Mouse (Mus musculus) kidney, adult 2 months (tissue): ENCODE data around the gene Gabrg3. TPM values are rescaled to one million over a fixed set of nuclear protein-coding genes. Genes with fewer than 3 reads are reported as not detected.

ENCODE experiments used
- DNase-seq: peaks from one replicate; pipeline ENCODE4 v3.0.0; 2021
- H3K27ac ChIP-seq: fragments of 200-500 bp; 2 replicates; pipeline ENCODE4 v1.5.1; 2012; ENCODE audit warnings: low read depth, low read length, control low read depth, inconsistent platforms; ENCODE audit not compliant: insufficient read depth
- H3K27me3 ChIP-seq: fragments of 200-500 bp; replicated peaks from 2 replicates; pipeline ENCODE4 v1.6.1; 2012; ENCODE audit warnings: mild to moderate bottlenecking, moderate library complexity, low read length, inconsistent platforms; ENCODE audit not compliant: control insufficient read depth, insufficient read depth
- H3K36me3 ChIP-seq: fragments of 200-500 bp; 2 replicates; pipeline ENCODE4 v1.6.1; 2012; ENCODE audit warnings: mild to moderate bottlenecking, moderate library complexity, low read length, inconsistent platforms; ENCODE audit not compliant: control insufficient read depth, insufficient read depth
- H3K4me1 ChIP-seq: fragments of 200-500 bp; 2 replicates; pipeline ENCODE4 v1.6.1; 2011; ENCODE audit warnings: low read length; ENCODE audit not compliant: control insufficient read depth, insufficient read depth
- H3K4me3 ChIP-seq: fragments of 200-500 bp; 2 replicates; pipeline ENCODE4 v1.5.1; 2011; ENCODE audit warnings: mild to moderate bottlenecking, low read depth, low read length, control low read depth; ENCODE audit not compliant: insufficient read depth
- CTCF ChIP-seq: fragments of 200-500 bp; conservative IDR thresholded peaks from 2 replicates; pipeline ENCODE4 v1.5.1; 2011; ENCODE audit warnings: low read depth, mild to moderate bottlenecking, control low read depth, low read length, moderate library complexity, mixed read lengths; ENCODE audit not compliant: insufficient read depth, insufficient read length
- POLR2A ChIP-seq: fragments of 200-500 bp; IDR thresholded peaks from one replicate; pipeline ENCODE4 v1.6.1; 2011; ENCODE audit warnings: low read depth, low read length, control low read depth
- WGBS: fragments of 180-500 bp; shearing (Covaris S2); methylation state at CpG from one replicate; pipeline ENCODE4 v1.1.7; 2018; 5-methylcytosine and 5-hydroxymethylcytosine counted together
- polyA plus RNA-seq: library from polyadenylated mRNA; depleted of rRNA; stranded (reverse); fragments of >200 nt; gene quantifications from 2 replicates; pipeline ENCODE4 v1.2.3, GENCODE M21; 2012

The Gabrg3 gene
- polyA plus RNA-seq, 1 experiment: 0.13 TPM

DNA sequence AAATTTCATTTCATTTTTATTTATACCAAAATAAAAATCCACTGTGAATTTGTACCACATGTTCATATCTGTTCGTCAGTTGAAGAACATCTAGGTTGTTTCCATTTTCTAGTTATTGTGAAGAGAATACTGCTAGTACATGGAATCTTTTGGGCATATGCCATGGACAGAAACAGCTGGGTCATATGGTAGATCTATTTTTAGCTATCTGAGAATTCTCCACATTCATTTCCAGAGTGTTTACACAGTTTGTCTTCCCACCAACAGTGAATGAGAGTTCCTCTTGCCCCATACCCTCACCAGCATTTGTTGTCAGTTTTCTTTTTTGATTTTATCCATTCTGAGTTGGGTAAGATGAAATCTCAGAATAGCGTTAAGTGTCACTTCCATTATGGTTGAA, 75.0 kb downstream of the Gabrg3 start:
- no peaks in the 10 kb centered on the region for H3K4me1 ChIP-seq
- no peak overlapping the region for H3K27ac ChIP-seq
- H3K4me3 ChIP-seq: no peak overlapping the region
- DNase-seq: no peak
- TF ChIP-seq CTCF: no peak
- TF ChIP-seq POLR2A: no peak
- 84% methylated on average over 2 of the region's 2 CpGs for WGBS
- H3K27me3 ChIP-seq: no peaks in the 10 kb centered on the region
- H3K36me3 ChIP-seq: no peaks in the 10 kb centered on the region

DNA sequence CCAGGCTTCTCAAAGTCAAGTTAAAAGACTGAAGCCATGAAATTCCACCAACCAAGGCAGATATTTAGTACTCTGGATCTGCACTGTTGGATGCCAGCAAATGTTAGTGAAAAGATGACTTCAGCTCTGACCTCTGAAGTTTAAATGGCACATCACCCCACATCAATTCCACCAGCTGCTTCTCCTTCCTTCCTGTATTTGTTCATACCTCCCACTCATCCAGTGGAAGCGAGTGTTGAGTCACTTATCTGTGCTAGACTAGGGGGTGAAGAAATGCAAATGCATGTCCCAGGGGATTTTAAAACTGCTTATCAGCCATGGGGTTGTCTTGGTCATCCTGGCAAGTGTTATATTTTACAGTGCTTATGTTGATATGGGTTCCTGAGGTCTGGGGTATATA, 79.7 kb downstream of the Gabrg3 start:
- no peaks in the 10 kb centered on the region for H3K27me3 ChIP-seq

GRCm38 (mm10) chr7:57296639-57297038, 90.3 kb downstream of the Gabrg3 start:
- TF ChIP-seq POLR2A (no peak), CTCF (no peak)
- 77% methylated on average over 3 of the region's 3 CpGs for WGBS
- no peak overlapping the region for H3K4me3 ChIP-seq

More for the DNA sequence above, 79.7 kb downstream of the Gabrg3 start:
- Histone ChIP-seq H3K4me3 (no peak overlapping the region), H3K4me1 (no peaks in the 10 kb centered on the region), H3K27ac (no peak overlapping the region), H3K36me3 (no peaks in the 10 kb centered on the region)
- no peak for TF ChIP-seq POLR2A
- TF ChIP-seq CTCF: no peak
- no peak for DNase-seq
- 25% methylated on average over 1 of the region's 1 CpGs for WGBS

GRCm38 (mm10) chr7:57294127-57294526, 92.9 kb downstream of the Gabrg3 start:
- TF ChIP-seq CTCF: no peak
- no peak for TF ChIP-seq POLR2A
- H3K4me3 ChIP-seq: no peak overlapping the region
- no peak for DNase-seq
- no peak overlapping the region for H3K27ac ChIP-seq
- H3K4me1 ChIP-seq: no peaks in the 10 kb centered on the region
- WGBS: 80% methylated on average over 1 of the region's 1 CpGs
- H3K27me3 ChIP-seq: no peaks in the 10 kb centered on the region
- no peaks in the 10 kb centered on the region for H3K36me3 ChIP-seq

More at GRCm38 (mm10) chr7:57296639-57297038, 90.3 kb downstream of the Gabrg3 start:
- Histone ChIP-seq H3K27ac (no peak overlapping the region), H3K27me3 (no peaks in the 10 kb centered on the region), H3K36me3 (no peaks in the 10 kb centered on the region), H3K4me1 (no peaks in the 10 kb centered on the region)
- DNase-seq: no peak

DNA sequence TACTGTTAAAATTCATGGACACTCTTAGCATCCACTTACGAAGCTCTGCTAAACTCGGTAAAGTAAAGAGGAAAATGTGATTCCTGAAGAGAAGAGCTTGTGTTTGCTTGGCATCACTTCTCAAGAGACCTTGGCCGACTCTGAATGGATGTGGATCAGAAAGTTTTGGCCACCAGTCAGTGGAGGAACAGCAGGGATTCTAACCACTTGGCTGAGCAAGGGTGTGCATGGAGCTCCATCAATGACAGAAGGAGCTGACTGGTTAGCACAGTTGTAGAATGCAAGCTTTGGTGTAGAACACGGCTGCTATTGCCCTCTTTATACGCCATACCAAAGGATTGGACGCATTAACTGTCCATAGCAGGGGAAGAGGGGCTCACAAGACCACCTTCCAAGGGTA, 93.4 kb downstream of the Gabrg3 start:
- no peak for TF ChIP-seq CTCF
- no peak for TF ChIP-seq POLR2A
- Histone ChIP-seq H3K4me1 (no peaks in the 10 kb centered on the region), H3K27me3 (no peaks in the 10 kb centered on the region), H3K36me3 (no peaks in the 10 kb centered on the region), H3K27ac (no peak overlapping the region), H3K4me3 (no peak overlapping the region)
- 88% methylated on average over 6 of the region's 6 CpGs for WGBS
- DNase-seq: no peak

DNA sequence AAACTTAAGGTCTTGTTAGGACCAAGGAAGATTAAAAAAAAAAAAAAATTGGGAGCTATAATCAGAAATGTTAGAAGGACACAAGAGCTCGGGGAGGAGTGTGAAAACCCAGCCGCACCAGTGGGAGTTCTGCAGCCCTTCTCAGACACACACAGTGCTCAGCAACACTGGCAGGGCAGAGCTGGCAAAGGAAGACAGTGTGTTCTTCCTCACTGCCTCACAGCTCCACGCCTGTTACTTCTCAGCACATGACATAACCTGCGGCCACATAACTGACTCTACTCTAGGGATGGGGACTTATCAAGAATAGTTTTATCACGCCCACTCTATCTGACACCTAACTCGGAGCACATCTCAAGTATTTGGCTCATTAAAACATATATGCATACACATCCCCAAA, 103.8 kb downstream of the Gabrg3 start:
- H3K4me1 ChIP-seq: no peaks in the 10 kb centered on the region
- no peak overlapping the region for H3K27ac ChIP-seq
- H3K4me3 ChIP-seq: no peak overlapping the region
- WGBS: 64% methylated on average over 6 of the region's 6 CpGs
- DNase-seq: no peak
- TF ChIP-seq POLR2A (no peak), CTCF (no peak)
- no peaks in the 10 kb centered on the region for H3K36me3 ChIP-seq
- no peaks in the 10 kb centered on the region for H3K27me3 ChIP-seq

- no peak for DNase-seq
- Histone ChIP-seq H3K27ac (no peak overlapping the region), H3K36me3 (no peaks in the 10 kb centered on the region), H3K4me1 (no peaks in the 10 kb centered on the region), H3K27me3 (no peaks in the 10 kb centered on the region), H3K4me3 (no peak overlapping the region)
- TF ChIP-seq CTCF: no peak
- no peak for TF ChIP-seq POLR2A
- 39% methylated on average over 3 of the region's 3 CpGs for WGBS
These were observed 108.1 kb downstream of the Gabrg3 start for GRCm38 (mm10) chr7:57278841-57279240.

DNA sequence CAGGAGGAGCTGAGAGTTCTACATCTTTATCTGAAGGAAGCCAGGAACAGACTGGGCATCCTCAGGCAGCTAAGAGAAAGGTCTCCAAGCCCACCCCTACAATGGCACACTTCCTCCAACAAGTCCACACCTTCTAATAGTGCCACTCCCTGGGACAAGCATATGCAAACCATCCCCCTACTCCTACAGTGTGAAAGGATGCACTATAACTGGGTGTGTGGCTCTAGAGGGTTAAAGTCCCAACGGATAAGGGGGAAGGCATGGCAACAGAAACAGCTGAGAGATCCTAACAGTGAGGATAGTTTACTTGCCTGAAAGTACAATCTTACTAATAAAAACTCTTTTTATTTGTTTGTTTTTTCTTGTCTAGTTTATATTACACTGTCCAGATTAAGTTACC, 126.8 kb downstream of the Gabrg3 start:
- Histone ChIP-seq H3K4me1 (no peaks in the 10 kb centered on the region), H3K27me3 (no peaks in the 10 kb centered on the region), H3K4me3 (no peak overlapping the region), H3K27ac (no peak overlapping the region), H3K36me3 (no peaks in the 10 kb centered on the region)
- WGBS: 40% methylated on average over 1 of the region's 1 CpGs
- no peak for DNase-seq
- no peak for TF ChIP-seq POLR2A
- no peak for TF ChIP-seq CTCF
